Mouse (Mus musculus): Measurements from ENCODE around the gene Setd4.

Gene Setd4

DNA sequence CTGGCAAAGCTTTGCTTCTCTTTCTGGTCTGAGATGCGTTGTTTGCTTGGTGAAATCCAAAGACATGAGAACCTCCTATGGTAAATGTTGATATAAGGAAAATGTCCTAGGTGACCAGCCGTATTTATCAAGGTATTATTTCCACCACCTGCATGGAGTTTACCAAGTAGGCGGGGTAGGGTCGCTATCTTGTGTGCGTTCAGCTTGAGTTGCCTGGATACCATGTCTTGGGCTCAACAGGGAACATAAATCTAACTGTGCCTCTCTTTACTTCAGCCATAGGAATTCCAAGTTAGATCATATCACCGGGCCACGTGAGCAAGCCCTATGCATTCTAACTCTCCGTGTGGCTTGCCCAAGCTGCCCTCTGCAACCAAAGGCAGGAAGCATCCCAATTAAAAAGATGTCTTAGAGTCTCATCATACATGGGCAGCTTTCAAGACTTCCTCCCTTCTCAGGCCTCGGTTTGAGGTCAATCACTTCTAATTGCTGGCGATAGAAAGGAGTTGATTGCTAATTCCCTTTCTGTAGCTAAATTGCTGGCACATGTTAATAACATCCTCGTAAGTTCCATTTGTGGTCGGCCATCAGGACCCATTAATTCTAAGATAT is 57.4 kb downstream of the Setd4 start:
- CTCF ChIA-PET, result no interaction called here

GRCm38 (mm10) chr16:93544931-93545330 is 58.9 kb downstream of the Setd4 start:
- CTCF ChIA-PET, result interaction anchor here (1.3 kb wide), 1 partner anchor 1025 kb away, joined by 5 read pairs; no protein-coding TSS in a partner anchor

GRCm38 (mm10) chr16:93543704-93544103 is 60.2 kb downstream of the Setd4 start:
- CTCF ChIA-PET, result interaction anchor here (0.7 to 1.3 kb wide), 4 partner anchors 18 to 1024 kb away, joined by 3 to 14 read pairs (median 5); no protein-coding TSS in a partner anchor

DNA sequence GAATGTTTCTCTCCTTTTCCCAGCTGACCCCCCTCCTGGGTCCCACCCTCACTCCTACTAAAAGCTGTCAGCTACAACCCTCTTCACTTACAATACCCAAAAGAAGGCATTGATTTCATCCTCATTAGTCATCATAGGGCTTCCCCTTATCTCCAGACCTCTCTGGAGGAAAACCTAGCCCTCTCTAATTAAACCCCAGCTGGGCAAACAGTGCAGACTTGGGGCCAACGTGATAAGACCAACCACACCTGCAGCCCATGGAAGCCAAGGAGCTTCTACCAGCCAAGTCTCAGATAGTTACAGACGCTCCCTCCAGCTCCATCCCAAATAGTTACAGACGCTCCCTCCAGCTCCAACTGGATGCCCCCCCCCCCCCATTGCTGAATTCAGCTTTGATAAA is 64.0 kb downstream of the Setd4 start:
- CTCF ChIA-PET, result no interaction called here

DNA sequence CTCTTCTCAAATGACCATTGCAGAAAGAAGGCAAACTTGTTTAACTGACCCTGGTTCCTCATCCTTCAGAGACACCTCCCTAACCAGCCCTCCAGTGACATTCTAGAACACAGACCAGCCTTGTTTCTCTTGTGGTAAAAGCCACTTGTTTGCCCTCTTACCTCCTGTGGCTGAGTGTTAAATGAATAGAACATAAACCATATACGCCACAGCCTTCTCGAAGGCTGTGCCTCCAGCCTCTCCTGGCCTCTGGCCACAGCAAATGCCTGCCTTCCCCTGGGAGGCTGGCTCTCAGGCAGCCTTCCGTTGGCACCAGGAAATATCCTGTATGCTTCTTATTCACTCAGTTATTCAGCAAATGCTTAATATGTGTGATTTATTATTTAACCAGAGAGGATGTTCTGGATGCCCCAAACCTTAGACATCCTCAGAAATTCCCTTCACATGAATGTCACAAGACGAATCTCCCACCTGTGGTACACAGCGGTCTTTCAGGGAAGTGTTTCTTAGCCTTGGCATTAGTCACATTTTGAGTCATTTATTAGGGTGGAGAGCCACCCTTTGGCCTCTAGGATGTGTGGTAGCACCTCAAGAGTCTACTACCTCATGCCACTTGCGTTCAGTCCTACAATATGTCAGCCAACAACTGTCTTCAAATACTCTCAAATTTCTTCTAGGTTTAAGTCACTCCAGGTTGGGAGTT is 68.6 kb downstream of the Setd4 start:
- CTCF ChIA-PET, result no interaction called here

Measured in spleen, embryonic (tissue).